Mouse (Mus musculus) lung, postnatal 0 days (tissue): ENCODE measurements at regions not wholly inside any gene's neighbourhood (a gene's known extent, or its start where the extent isn't known, plus 50 kb on each side); places are given as distances from the start of the nearest gene placed in this dataset.

Experiments used
- CTCF ChIP-seq: IDR thresholded peaks from 2 replicates; pipeline ENCODE4 v1.5.1; 2016; ENCODE audit warnings: antibody characterized with exemption, mild to moderate bottlenecking
- EP300 ChIP-seq: IDR thresholded peaks from 2 replicates; pipeline ENCODE4 v1.6.1; 2016; ENCODE audit warnings: antibody characterized with exemption, mild to moderate bottlenecking, control low read depth

DNA sequence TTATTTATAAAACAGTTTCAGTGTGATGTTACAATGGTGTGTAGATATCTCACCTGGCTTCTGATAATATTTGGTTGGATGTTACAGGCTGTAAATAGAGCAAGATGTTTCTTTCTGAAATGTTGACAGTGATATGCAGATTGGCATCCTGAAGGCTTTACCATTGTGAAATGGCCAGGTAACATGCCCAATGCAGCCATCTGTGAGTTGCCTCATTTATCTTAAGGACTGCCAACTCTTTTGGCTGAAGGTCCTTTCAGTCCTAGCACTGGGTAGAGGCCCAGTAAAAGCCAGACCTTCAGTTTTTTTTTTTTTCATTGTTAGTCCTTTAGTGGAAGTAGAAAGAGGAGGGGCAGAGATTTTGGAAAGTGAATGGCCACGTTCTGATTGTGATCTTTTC, 348.1 kb downstream of the Hace1 start:
- TF ChIP-seq CTCF (no peak), EP300 (no peak)
